Mouse (Mus musculus) testis, adult 2 months (tissue): ENCODE measurements around the gene Pcsk5.

Experiments
- CTCF ChIP-seq: fragments of 200-500 bp; IDR thresholded peaks from 2 replicates; pipeline ENCODE4 v1.5.1; 2012; ENCODE audit warnings: low read depth, mild to moderate bottlenecking, inconsistent platforms, low read length, moderate library complexity; ENCODE audit not compliant: control insufficient read depth, insufficient read depth, insufficient replicate concordance
- POLR2A ChIP-seq: fragments of 200-500 bp; IDR thresholded peaks from 2 replicates; pipeline ENCODE4 v1.6.1; 2012; ENCODE audit warnings: low read depth, mild to moderate bottlenecking, inconsistent platforms, low read length, moderate library complexity; ENCODE audit not compliant: control insufficient read depth

- TF ChIP-seq CTCF (no peak), POLR2A (no peak)
Measured at GRCm38 (mm10) chr19:17831376-17831775, 6.1 kb downstream of the Pcsk5 start.
